Mouse (Mus musculus) lung, postnatal 4 days (tissue): ENCODE results near the gene Timm29.

ENCODE experiments used
- DNase-seq, 2 experiments: peaks; one replicate each; pipeline ENCODE4 v3.0.0; 2021

Gene Timm29

DNA sequence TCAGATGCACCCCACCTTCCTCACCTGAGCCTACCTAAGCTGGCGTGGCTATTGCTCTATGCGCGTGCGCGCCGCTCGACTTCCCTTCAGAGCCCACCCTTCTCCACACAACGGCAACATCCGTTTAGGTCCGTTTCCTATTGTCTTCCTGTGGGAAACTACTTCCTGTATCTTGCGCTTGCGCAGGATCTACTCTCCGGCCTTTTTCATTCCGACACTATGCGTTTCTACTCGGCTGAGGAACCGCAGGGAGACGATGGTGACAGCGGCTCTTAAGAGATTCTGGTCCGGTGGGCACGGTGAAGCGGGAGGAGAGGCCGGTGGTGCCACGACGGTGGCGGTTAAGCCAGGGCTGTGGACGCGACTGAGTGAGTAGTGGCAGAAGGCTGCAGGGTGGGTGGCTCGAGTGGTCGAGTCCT is at the start of gene Timm29, which contains the start of gene Yipf2:
Timm29 (plus strand) TSS at position 20 of the 419 bp plus-strand sequence.
Yipf2 (minus strand) TSS at position 126 of the 419 bp plus-strand sequence.
- peak; percentile 91 to 94 for DNase-seq

DNA sequence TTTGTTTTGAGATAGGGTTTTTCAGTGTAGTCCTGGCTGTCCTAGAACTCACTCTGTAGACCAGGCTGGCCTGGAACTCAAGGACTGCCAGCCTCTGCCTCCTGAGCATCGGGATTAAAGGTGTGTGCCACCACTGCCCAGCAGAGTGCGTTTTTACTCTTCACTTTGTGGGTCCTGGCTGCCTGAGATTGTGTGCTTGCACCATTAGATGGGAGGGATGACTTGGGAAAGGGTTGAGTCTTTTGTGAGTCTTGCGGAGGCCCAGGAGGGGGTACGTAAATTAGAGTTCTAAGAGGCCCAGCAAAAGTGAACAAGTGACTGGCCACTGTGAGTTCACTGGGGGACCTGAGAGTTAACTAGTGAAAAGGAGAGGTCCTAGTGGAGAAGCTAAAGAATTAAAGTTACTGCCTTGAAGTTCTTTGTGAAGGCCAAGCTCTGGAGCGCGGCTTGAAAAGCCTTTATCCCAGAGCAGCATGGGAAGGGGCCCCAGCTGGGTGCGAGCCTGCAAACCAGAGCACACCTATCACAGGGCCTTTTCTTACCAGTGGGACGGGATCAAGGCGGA is 47.1 kb upstream of the Timm29 start:
- no peak for DNase-seq

DNA sequence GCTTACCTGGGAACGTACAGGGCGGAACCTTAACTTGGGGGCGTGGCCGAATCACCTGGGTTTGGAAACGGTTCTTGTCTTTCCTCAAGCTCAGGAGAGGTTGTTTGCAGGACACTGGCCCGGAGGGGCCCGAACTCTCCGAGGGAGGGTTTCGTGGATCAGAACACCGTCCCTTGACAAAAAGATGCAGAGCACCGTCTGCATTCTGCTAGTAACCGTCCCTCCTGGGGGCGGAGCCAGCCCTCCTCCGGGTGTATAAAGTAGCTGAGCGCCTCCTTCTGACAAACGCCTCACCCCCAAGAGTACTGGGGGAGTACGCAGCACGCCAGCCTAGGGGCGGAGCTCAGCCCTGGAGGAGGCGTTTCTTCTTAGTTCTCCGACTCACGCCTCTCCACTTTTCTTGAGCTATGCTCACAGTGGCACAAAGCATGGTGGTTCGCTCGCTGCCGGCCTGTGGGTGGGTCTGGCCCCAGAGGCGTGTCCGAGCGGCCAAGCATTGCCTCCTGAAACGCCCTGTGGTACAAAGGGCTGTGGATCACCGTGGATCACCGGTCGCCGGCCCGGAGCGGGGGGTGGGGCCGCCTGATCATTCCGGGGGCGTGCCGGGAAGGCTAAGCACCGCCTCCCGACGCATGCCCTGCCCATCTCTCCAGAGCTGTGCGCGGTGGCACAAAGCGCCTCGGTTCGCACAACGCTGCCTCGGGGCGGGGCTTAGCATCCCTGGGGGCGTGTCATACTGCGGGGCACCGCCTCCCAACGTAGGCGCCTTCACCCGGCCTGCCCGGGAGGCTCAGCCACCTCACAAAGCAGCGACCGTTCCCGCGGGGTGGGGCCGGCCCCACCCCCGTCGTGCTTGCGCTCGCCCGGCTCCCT is 46.4 kb upstream of the Timm29 start:
- peak; percentile 100 for DNase-seq

DNA sequence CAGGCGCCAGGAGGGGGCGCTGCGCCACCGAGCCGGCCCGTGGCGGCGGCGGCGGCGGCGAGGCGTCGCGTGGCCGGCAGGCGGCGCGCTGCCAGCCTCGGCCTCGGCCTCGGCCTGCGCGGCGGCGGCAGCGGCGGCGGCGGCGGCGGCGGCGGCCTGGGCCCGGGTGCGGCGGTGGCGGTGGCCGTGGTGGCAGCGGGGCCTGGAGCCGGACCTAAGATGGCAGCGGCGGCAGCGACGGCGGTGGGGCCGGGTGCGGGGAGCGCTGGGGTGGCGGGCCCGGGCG is 45.8 kb upstream of the Timm29 start, which contains the start of gene Carm1:
Carm1 (plus strand) TSS at position 106 of the 286 bp plus-strand sequence.
- no peak for DNase-seq

DNA sequence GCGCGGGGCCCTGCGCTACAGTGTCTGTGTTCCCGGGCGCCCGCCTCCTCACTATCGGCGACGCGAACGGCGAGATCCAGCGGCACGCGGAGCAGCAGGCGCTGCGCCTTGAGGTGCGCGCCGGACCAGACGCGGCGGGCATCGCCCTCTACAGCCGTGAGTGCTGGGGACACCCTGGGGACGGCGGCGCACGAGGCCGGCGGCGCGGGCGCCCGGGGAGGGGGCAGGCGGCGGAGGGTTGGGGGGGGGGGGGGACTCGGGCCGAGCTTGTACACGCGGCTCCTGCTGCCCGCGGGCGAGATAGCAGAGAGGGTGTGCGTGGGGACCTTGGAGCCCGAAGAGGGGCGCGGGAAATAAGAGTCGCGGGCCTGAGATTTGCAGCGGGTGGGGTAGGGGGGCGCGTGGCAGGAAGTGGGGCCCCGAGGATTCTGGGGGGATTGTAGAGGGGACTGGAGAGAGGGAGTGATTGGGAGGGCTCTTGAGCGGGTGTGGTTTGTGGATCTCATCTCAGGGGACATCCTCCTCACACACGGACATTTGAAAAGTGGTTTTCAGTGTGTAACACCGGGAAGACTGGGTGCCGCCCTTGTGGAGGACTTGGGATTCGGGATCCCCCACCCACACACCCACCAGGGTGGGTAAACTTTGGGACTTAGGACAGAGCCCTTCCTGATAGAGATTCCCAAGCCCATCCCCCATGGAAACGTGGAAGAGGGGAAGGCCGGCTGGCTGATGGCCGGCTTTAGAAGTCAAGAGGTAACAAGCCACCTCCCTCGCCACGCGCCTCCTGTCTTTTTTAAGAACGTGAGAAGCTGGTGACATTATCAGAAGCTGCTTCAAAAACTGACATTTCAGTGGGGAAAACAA is 45.2 kb upstream of the Timm29 start:
- peak; percentile 75 to 85 for DNase-seq

DNA sequence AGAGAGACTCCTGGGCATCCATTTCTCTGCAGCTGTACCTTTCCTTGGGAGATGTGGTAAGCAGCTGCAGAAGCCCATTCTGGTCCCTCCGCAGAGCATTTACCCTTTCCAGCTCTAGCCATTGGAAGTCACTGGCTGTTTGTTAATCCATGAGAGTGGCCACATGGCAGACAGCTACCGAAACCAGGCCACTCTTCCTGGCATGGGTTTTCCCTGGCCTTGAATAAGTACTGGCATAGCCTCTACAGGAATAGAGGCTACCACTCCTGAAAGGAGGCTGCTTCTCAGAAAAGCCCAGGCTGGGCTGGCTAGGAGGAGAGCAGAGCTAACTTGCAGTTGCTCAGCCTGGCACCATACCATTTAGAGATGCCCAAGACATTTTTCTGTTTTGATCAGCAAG is 41.5 kb upstream of the Timm29 start:
- DNase-seq = no peak

DNA sequence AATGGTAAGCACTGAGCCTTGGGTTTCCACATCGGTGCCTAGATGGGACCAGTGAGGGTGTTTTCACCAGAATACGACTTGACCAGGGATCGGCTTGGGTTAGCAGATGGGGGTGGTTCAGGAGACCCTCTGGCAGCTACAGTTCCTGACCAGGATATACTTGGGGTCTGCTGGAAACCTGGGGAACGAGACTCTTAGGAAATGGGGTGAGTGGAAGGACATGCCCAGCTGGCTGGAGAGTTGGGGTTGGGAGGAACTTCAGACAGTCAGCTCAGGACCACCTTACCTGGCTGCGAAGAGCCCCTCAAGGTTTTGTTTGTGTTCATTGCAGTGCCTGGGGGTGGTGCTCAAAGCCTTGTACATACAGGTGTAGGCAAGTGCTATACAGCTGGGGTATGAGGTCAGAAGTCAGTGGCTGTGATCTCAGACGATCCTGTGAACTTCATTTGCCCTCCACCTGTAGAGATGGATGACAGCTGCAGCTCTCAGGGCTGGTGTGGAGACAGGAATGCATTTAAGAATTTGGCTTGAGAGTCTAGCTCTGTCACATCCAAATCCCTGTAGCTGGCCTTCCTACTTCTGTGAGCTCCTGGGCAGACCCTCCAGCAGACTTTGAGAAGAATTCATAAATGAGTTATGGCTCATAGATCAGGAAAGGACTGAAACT is 38.8 kb upstream of the Timm29 start:
- no peak for DNase-seq

DNA sequence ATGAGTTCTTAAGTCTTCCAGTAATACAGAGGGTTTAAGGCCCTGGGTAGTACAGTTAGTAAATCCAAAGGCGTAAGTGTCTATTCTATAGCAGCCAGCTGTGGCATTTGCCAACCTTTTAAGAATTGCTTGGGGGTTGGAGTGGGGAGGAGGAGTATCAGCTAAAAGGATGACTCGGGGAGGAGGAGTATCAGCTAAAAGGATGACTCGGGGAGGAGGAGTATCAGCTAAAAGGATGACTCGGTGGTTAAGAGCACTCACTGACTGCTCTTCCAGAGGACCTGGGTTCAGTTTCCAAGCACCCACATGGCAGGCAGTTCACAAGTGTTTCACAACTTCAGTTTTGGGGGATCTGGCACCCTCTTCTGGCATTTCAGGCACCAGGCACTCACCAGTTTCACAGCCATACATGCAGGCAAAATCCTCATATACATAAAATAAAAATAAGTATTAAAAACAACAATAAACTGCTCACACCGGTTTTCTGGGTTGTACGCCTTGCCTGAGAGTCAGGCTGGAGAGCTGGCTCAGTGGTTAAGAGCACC is 37.3 kb upstream of the Timm29 start:
- DNase-seq = no peak

DNA sequence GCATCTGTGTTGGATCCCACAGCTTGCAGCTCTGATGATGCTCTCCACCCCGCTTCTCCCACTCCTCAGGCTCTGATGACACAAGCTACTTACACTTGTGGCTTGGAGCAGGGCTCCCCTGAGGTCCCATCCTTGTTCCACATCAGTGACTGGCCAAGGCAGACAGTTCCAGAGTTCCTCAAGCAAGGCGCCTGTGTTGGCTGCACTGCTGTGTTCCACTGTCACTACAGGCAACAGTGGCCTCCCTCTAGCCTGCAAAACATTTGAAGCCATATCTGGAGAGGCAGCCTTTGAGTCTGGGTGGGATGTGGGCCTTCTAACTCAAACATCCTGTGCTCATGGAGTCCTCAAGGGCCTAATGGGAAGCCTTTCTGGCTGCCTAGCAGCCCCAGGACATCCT is 35.5 kb upstream of the Timm29 start:
- peak; percentile 20 to 70 for DNase-seq

DNA sequence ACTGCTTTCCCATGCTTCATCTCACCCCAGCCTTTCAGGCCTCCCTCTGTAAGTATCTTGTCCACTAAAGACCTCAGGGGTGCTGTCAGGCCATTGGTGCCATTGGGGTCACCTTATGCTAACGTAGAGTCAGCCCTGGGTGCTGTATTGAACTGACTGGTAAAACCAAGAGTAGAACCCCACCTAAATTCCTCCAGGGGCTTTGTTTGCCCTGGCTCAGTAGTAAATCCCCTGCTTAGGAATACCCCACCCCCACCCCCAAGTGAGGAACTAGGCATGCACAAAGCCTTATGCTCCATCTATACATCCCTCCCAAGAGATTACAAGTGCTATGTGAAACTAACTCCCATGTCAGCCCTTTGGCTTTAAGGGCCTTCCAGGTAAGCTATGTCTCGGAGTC is 35.0 kb upstream of the Timm29 start:
- no peak for DNase-seq

DNA sequence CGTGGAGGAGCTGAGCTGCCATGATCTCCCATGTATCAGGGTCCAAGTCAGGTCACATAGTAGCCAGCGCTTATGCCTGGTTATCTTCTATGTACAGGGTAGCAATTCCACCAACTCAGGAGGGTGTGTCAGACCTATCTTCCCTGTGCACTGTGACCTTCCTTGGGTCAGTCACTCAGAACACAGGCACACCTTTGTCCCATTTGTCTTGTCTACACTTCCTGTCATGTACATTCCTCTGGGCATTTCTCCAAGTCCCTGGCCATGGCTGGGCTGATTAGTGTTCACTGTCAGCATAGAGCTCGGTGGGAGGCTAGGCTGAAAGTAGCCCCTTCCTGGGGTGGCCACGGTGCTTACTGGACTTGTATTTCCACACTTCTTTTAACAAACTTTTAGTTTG is 34.2 kb upstream of the Timm29 start:
- DNase-seq = no peak

DNA sequence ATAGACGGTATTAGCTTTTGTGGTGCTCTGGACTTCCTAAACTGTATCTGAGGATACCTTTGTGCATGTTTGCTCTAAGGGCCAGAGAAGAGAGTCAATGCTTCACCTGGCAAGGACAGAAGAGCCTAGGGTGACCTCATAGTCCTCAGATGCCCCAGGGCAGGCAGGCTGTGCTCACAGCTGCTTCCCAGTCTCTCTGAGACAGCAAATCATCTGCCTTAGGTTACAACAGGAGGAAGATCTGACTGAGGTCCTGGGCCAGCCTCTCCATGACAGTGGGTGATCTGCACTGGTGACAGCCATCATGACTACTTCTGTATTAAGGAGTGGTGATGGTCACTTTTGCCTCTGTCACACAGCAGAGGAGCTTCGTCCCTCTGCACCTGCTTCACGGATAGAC is 33.4 kb upstream of the Timm29 start:
- DNase-seq = no peak

DNA sequence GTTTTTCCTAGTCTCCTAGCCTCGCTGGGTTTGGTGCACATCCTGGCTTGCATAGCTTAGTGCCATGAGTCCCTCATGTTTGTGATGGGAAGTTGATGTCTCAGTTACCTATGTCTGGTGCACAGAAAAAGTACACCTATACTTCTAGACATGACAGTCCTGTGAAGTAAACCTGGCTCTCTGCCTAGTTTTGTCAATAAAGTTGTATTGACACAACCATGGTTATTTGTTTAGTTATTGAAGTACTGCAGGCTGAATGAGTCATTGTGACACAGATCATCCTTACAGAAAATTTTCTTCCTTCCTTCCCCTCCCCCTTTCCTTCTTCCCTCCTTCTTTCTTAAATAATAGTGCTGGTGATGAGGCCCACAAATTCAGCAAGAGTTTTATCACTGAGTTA is 28.1 kb upstream of the Timm29 start:
- no peak for DNase-seq

DNA sequence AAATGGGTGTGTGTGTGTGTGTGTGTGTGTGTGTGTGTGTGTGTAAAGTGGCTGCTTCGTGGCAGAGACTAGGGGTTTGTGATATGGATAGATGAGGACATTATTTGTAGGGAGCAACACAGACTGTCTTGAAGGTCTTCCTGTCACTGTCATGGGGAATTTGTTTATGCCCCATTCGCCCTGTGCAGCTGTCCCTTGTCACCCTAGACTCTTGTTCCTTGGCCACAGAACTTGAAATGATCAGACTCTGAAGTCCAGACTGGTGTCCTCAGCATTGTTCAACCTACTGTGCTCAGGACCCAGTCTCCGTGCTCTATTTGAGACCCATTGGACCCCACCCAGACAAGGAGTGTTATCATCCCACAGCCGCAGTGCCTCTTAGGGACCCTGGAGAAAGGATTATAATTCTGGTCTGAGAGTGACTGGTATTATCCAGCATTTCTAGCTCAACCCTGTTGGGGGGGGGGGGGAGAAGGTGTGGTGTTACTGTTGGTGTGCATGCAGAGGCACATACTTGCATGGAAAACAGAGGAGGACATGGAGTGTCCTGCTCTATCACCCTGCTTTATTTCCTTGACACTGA is 27.4 kb upstream of the Timm29 start:
- DNase-seq = no peak

DNA sequence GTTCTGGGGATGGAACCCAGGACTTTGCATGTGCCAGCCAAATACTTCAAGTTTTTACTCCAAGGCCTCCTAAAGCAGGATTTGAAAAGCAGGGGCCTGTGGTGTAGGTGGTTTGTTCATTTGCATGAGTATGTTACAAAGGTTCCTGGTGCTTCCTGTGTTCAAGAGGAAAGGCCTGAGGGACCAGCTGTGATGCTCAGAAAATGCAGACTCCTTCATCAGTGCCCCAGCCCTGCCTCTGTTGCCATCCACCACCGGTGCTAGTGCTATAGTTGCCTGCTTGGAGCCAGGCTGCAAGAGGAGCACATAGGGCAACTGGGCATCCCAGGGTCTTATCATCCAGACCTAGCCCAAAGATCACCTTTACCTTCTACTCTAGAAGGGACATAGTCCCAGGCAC is 26.0 kb upstream of the Timm29 start:
- no peak for DNase-seq

DNA sequence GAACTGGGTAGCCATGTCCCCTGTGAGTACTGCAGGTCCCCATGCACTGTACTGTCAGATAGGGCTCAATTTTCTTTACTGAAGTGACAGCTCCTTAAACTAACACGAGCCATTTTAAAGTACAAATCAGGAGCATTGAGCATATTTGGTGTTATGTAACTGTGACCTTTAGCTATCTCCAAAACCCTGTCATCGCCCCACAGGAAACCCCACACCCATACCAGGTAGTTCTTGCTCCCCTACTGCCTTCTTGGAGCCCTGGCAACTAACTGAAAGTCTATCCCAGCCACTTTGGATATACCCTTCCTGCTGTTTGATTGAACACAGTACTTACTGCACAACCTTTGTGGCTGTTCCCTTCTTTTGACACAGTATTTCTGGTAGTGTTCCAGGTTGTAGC is 25.5 kb upstream of the Timm29 start:
- DNase-seq = no peak

DNA sequence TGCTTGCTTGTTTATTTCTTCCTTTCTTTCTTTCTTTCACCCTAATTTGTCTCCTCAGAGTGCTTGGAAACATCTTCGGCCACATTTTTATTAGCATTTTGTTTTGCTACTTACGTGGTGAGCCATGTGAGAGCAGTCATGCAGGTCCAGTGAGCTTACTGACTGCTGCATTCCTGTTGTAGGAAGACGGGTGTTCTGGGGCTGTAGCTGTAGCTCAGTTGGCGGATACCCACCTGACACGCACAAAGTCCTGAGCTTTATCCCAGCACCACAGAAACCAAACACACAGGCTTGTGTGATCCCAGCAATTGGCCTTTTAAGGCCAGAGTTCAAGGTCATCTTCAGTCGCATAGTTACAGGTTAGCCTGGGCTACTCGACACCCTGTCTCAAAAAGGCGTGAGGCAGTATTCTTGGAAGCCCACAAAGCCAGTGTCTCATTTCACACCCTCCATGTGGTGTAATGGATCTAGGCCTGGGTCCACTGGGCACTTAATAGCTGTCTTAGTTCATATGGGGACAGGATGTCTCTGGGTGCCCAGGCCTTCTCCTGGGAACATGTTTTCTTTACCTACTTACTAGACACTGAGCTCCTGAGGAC is 23.8 kb upstream of the Timm29 start:
- no peak for DNase-seq

DNA sequence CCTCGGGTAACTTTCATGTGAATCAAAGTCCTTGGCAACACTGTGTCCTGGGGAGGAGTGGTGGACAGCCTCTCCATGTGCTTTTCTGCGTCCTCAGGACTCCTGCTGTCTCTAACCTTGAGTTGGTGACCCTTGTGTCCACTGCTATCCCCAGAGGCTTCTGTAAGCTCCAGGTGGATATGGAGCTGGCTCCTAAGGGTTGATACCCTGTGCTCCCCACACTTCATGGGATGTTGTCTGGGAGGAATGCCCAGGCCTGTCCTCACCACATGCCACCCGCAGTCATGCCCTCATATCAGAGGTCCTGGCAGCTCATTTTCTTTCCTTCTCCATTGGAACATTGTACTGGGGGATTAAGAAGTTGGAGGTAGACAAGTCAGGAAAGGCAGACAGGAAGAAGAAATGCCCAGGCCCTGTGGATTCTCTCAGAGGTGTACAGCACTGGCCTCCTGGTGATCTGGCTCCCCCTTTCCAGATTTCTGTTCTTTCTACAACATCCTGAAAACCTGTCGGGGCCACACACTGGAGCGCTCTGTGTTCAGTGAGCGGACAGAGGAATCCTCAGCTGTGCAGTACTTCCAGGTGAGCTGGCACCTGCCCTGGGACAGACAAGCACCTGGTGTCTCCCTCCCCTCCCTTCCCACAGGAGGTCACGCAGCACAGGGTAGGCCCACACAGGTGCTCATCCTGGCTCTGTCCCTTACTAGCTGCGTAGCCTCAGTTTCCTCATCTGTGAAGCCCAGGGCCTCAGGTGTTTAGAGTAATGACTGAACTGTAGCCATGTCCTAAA is 18.3 kb upstream of the Timm29 start:
- DNase-seq = no peak

DNA sequence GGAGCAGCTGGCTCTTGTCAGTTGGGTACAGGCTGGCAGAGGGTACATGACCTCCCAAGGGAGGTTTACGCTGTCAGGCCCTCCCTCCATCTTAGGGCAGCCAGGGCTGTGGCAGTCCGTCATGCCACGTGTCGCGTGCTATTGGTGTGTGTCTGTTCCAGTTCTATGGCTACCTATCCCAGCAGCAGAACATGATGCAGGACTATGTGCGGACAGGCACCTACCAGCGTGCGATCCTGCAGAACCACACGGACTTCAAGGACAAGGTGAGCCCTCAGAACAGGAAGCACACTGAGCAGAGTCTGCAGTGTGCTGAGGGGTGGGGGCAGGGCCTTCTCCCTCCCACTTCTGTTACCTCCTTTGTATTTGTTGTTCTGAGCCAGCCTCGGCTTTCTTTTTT is 17.3 kb upstream of the Timm29 start:
- DNase-seq = no peak

DNA sequence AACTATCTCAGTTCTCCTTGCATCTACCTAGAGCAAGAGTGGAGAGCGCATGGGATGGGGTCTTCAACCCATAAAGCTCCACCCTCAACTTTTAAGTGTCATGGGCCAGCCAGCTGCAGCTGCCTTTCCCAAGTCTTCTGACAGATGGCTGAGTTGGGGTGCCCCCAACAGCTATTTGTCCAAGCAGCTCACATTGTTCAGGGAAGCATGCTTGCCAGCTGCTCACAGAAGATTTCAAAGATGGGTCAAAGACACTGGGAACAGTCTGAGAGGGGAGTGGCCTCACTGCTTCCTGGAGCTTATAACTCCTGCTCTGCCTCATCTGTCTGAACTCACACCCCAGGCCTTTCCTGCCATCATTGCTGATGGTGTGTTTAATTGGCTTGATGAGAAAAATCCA is 16.2 kb upstream of the Timm29 start:
- DNase-seq = no peak

DNA sequence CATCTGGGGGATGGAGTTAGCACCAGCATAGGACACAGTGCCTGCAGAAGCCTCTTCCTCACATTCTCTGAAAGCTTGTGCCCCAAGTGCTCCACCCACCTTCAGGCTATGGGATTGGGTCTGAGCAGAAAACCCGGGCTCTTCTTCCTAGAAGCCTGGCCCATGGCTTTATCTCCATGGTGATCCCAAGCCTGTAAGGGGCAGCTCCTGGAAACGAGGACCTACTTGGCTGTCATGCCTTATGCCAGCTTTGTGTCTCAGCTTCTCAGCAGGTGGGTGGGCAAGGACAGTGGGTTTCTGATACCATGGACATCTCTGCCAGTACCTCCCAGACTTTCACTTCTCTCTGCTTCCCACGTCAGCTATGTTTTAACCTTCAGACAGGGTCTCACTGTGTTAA is 14.3 kb upstream of the Timm29 start:
- no peak for DNase-seq
